Mouse (Mus musculus): ENCODE results near the gene Polr2b. TPM values are rescaled to one million over a fixed set of nuclear protein-coding genes. Genes with fewer than 3 reads are reported as not detected.

The Polr2b gene
- polyA plus RNA-seq, 1 experiment from 2014 or later: 109 TPM

GRCm38 (mm10) chr5:77267441-77267840, 42.5 kb upstream of the Polr2b start:
- no peaks in the 10 kb centered on the region for H3K9me3 ChIP-seq (replicated peaks; ENCODE audit: control insufficient read depth, low read length)
- ATAC-seq (replicated peaks; ENCODE audit: insufficient number of reproducible peaks, low FRiP score, low TSS enrichment, low read depth): no peak
- H3K4me1 ChIP-seq (ENCODE audit: control insufficient read depth, insufficient read depth, low read length): no peaks in the 10 kb centered on the region
- H3K36me3 ChIP-seq (replicated peaks; ENCODE audit: control insufficient read depth, insufficient read depth, low read depth, low read length): peaks cover 4% of the 10 kb centered on the region
- H3K27ac ChIP-seq (replicated peaks; ENCODE audit: low read depth, low read length): no peak overlapping the region
- H3K4me3 ChIP-seq (ENCODE audit: low read depth, low read length): peak overlapping the region; percentile 100
- WGBS: 66% methylated on average over 4 of the region's 4 CpGs
- DNase-seq (ENCODE audit: low spot score): no peak
- peak overlapping the region; percentile 58 for H3K4me2 ChIP-seq (ENCODE audit: low read depth, low read length)
- H3K27me3 ChIP-seq (ENCODE audit: control insufficient read depth, insufficient read depth, low read length): no peaks in the 10 kb centered on the region
- H3K9ac ChIP-seq (replicated peaks; ENCODE audit: low read length): no peak overlapping the region; the same call in 1 of the 2 replicates

DNA sequence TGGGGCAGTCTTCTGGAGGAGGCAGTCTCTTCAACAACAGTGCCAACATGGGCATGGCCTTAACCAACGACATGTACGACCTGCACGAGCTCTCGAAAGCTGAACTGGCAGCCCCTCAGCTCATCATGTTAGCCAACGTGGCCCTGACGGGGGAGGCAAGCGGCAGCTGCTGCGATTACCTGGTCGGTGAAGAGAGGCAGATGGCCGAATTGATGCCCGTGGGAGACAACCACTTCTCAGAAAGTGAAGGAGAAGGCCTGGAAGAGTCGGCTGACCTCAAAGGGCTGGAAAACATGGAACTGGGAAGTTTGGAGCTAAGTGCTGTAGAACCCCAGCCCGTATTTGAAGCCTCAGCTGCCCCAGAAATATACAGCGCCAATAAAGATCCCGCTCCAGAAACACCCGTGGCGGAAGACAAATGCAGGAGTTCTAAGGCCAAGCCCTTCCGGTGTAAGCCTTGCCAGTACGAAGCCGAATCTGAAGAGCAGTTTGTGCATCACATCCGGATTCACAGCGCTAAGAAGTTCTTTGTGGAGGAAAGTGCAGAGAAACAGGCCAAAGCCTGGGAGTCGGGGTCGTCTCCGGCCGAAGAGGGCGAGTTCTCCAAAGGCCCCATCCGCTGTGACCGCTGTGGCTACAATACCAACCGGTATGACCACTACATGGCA, 41.9 kb upstream of the Polr2b start:
- Histone ChIP-seq H3K27ac (replicated peaks; ENCODE audit: low read depth, low read length) (no peak overlapping the region), H3K36me3 (replicated peaks; ENCODE audit: control insufficient read depth, insufficient read depth, low read depth, low read length) (peaks cover 4% of the 10 kb centered on the region), H3K9me3 (replicated peaks; ENCODE audit: control insufficient read depth, low read length) (no peaks in the 10 kb centered on the region), H3K27me3 (ENCODE audit: control insufficient read depth, insufficient read depth, low read length) (no peaks in the 10 kb centered on the region), H3K4me3 (ENCODE audit: low read depth, low read length) (no peak overlapping the region), H3K4me1 (ENCODE audit: control insufficient read depth, insufficient read depth, low read length) (no peaks in the 10 kb centered on the region), H3K9ac (replicated peaks; ENCODE audit: low read length) (no peak overlapping the region), H3K4me2 (ENCODE audit: low read depth, low read length) (no peak overlapping the region)
- WGBS: 95% methylated on average over 30 of the region's 30 CpGs
- no peak for DNase-seq (ENCODE audit: low spot score)
- no peak for ATAC-seq (replicated peaks; ENCODE audit: insufficient number of reproducible peaks, low FRiP score, low TSS enrichment, low read depth)

DNA sequence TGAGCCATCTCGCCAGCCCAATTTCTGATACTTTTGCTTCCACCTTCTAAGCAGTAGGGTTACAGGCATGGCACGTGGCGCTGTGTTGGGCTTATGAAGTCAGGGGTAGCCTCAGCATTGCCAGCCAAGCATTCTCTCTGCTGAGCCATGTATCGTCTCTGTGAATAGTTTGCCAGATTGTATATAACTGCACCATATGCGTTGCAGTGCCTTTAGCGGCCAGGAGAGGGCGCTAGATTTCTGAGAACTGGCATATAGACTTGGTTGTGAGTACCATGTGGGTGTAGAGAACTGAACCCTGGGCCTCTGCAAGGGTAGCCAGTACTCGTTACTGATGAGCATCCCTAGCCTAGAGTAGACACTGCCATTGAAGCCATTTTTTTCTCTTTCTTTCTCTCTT, 40.5 kb upstream of the Polr2b start:
- DNase-seq (ENCODE audit: low spot score): peak; percentile 11
- no peak for ATAC-seq (replicated peaks; ENCODE audit: insufficient number of reproducible peaks, low FRiP score, low TSS enrichment, low read depth)
- H3K9me3 ChIP-seq (replicated peaks; ENCODE audit: control insufficient read depth, low read length): no peaks in the 10 kb centered on the region
- no peak overlapping the region for H3K4me3 ChIP-seq (ENCODE audit: low read depth, low read length)
- no peak overlapping the region for H3K9ac ChIP-seq (replicated peaks; ENCODE audit: low read length)
- WGBS: 78% methylated on average over 8 of the region's 8 CpGs
- no peak overlapping the region for H3K4me2 ChIP-seq (ENCODE audit: low read depth, low read length)
- H3K36me3 ChIP-seq (replicated peaks; ENCODE audit: control insufficient read depth, insufficient read depth, low read depth, low read length): peaks cover 4% of the 10 kb centered on the region
- no peak overlapping the region for H3K27ac ChIP-seq (replicated peaks; ENCODE audit: low read depth, low read length)
- no peaks in the 10 kb centered on the region for H3K27me3 ChIP-seq (ENCODE audit: control insufficient read depth, insufficient read depth, low read length)
- H3K4me1 ChIP-seq (ENCODE audit: control insufficient read depth, insufficient read depth, low read length): no peaks in the 10 kb centered on the region

DNA sequence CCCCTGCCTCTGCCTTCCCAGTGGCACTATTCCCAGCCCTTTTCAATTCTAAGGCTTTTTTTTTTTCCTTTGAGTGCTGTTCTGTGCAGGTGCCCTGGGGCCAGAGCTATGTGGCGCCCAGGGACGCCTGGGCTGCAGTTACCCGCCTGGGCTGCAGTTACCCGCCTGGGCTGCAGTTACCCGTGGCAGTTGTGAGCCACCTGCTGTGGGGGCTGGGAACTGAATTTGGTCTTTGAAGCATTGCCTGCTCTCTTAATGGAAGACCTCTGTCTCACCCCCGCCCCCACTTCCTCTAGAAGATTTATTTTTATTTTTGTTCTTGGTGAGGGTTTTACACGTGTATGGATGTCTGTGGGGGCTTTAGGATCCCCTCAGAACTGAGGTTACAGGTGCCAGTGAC, 36.8 kb upstream of the Polr2b start:
- no peaks in the 10 kb centered on the region for H3K27me3 ChIP-seq (ENCODE audit: control insufficient read depth, insufficient read depth, low read length)
- no peak overlapping the region for H3K9ac ChIP-seq (replicated peaks; ENCODE audit: low read length)
- ATAC-seq (replicated peaks; ENCODE audit: insufficient number of reproducible peaks, low FRiP score, low TSS enrichment, low read depth) (no peak), DNase-seq (ENCODE audit: low spot score) (no peak)
- no peak overlapping the region for H3K4me2 ChIP-seq (ENCODE audit: low read depth, low read length)
- no peaks in the 10 kb centered on the region for H3K4me1 ChIP-seq (ENCODE audit: control insufficient read depth, insufficient read depth, low read length)
- 79% methylated on average over 7 of the region's 7 CpGs for WGBS
- H3K36me3 ChIP-seq (replicated peaks; ENCODE audit: control insufficient read depth, insufficient read depth, low read depth, low read length): peaks cover 7% of the 10 kb centered on the region
- no peaks in the 10 kb centered on the region for H3K9me3 ChIP-seq (replicated peaks; ENCODE audit: control insufficient read depth, low read length)
- no peak overlapping the region for H3K27ac ChIP-seq (replicated peaks; ENCODE audit: low read depth, low read length)
- H3K4me3 ChIP-seq (ENCODE audit: low read depth, low read length): no peak overlapping the region

DNA sequence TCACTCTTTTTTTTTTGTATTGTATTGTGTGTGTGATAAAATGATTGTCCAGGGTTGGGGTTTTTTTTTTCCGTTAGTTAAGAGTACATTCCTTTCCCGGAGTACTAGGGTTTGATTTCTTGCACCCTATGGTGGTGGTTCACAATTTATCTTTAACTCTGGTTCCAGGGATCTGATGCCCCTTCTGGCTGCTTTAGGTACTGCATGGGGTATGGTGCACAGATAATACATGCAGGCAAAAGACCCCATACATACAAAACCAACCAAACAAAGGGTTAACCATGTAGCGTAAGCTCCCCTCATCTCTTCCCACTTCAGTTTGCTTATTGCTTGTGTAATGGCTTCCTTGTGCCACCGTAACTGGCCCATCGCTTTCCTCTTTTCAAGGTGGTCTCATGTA, 34.0 kb upstream of the Polr2b start:
- H3K36me3 ChIP-seq (replicated peaks; ENCODE audit: control insufficient read depth, insufficient read depth, low read depth, low read length): peaks cover 4% of the 10 kb centered on the region
- no peak overlapping the region for H3K4me2 ChIP-seq (ENCODE audit: low read depth, low read length)
- H3K9me3 ChIP-seq (replicated peaks; ENCODE audit: control insufficient read depth, low read length): no peaks in the 10 kb centered on the region
- WGBS: 93% methylated on average over 5 of the region's 5 CpGs
- peak; percentile 73 for DNase-seq (ENCODE audit: low spot score)
- ATAC-seq (replicated peaks; ENCODE audit: insufficient number of reproducible peaks, low FRiP score, low TSS enrichment, low read depth): no peak
- H3K9ac ChIP-seq (replicated peaks; ENCODE audit: low read length): no peak overlapping the region
- H3K4me1 ChIP-seq (ENCODE audit: control insufficient read depth, insufficient read depth, low read length): no peaks in the 10 kb centered on the region
- no peak overlapping the region for H3K4me3 ChIP-seq (ENCODE audit: low read depth, low read length)
- no peak overlapping the region for H3K27ac ChIP-seq (replicated peaks; ENCODE audit: low read depth, low read length)
- no peaks in the 10 kb centered on the region for H3K27me3 ChIP-seq (ENCODE audit: control insufficient read depth, insufficient read depth, low read length)

GRCm38 (mm10) chr5:77277204-77277603, 32.7 kb upstream of the Polr2b start:
- Histone ChIP-seq H3K27ac (replicated peaks; ENCODE audit: low read depth, low read length) (no peak overlapping the region), H3K4me1 (ENCODE audit: control insufficient read depth, insufficient read depth, low read length) (no peaks in the 10 kb centered on the region), H3K4me2 (ENCODE audit: low read depth, low read length) (no peak overlapping the region), H3K9ac (replicated peaks; ENCODE audit: low read length) (no peak overlapping the region), H3K27me3 (ENCODE audit: control insufficient read depth, insufficient read depth, low read length) (no peaks in the 10 kb centered on the region), H3K36me3 (replicated peaks; ENCODE audit: control insufficient read depth, insufficient read depth, low read depth, low read length) (peaks cover 12% of the 10 kb centered on the region), H3K4me3 (ENCODE audit: low read depth, low read length) (no peak overlapping the region), H3K9me3 (replicated peaks; ENCODE audit: control insufficient read depth, low read length) (no peaks in the 10 kb centered on the region)
- no peak for ATAC-seq (replicated peaks; ENCODE audit: insufficient number of reproducible peaks, low FRiP score, low TSS enrichment, low read depth)
- WGBS: 95% methylated on average over 6 of the region's 6 CpGs
- DNase-seq (ENCODE audit: low spot score): no peak

DNA sequence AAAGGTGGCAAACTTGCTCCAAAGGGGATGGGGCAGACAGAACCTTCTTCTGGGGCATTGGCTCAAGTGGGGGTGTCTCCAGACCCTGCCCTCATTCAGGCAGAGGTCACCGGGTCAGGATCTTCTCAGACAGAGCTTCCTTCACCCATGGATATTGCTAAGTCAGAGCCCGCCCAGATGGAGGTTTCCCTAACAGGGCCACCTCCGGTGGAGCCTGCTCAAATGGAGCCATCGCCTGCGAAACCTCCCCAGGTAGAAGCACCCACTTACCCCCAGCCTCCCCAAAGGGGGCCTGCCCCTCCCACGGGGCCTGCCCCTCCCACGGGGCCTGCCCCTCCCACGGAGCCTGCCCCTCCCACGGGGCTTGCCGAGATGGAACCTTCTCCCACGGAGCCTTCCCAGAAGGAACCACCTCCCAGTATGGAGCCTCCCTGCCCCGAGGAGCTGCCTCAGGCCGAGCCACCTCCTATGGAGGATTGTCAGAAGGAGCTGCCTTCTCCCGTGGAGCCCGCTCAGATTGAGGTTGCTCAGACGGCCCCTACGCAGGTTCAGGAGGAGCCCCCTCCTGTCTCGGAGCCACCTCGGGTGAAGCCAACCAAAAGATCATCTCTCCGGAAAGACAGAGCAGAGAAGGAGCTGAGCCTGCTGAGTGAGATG, 28.3 kb upstream of the Polr2b start:
- H3K27ac ChIP-seq (replicated peaks; ENCODE audit: low read depth, low read length): no peak overlapping the region
- peaks cover 17% of the 10 kb centered on the region for H3K36me3 ChIP-seq (replicated peaks; ENCODE audit: control insufficient read depth, insufficient read depth, low read depth, low read length)
- WGBS: 92% methylated on average over 20 of the region's 20 CpGs
- ATAC-seq (replicated peaks; ENCODE audit: insufficient number of reproducible peaks, low FRiP score, low TSS enrichment, low read depth): no peak
- DNase-seq (ENCODE audit: low spot score): no peak
- no peak overlapping the region for H3K4me3 ChIP-seq (ENCODE audit: low read depth, low read length)
- H3K9me3 ChIP-seq (replicated peaks; ENCODE audit: control insufficient read depth, low read length): no peaks in the 10 kb centered on the region
- no peaks in the 10 kb centered on the region for H3K27me3 ChIP-seq (ENCODE audit: control insufficient read depth, insufficient read depth, low read length)
- no peaks in the 10 kb centered on the region for H3K4me1 ChIP-seq (ENCODE audit: control insufficient read depth, insufficient read depth, low read length)
- H3K9ac ChIP-seq (replicated peaks; ENCODE audit: low read length): no peak overlapping the region
- no peak overlapping the region for H3K4me2 ChIP-seq (ENCODE audit: low read depth, low read length)

DNA sequence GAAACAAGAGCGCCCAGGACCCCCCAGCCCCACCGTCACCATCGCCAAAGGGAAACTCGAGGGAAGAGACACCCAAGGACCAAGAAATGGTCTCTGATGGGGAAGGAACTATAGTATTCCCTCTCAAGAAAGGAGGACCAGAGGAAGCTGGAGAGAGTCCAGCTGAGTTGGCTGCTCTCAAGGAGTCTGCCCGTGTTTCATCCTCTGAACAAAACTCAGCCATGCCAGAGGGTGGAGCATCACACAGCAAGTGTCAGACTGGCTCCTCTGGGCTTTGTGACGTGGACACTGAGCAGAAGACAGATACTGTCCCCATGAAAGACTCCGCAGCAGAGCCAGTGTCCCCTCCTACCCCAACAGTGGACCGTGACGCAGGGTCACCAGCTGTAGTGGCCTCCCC, 27.7 kb upstream of the Polr2b start:
- no peaks in the 10 kb centered on the region for H3K9me3 ChIP-seq (replicated peaks; ENCODE audit: control insufficient read depth, low read length)
- no peak for DNase-seq (ENCODE audit: low spot score)
- no peak overlapping the region for H3K4me3 ChIP-seq (ENCODE audit: low read depth, low read length)
- peaks cover 14% of the 10 kb centered on the region for H3K36me3 ChIP-seq (replicated peaks; ENCODE audit: control insufficient read depth, insufficient read depth, low read depth, low read length)
- no peaks in the 10 kb centered on the region for H3K27me3 ChIP-seq (ENCODE audit: control insufficient read depth, insufficient read depth, low read length)
- no peak overlapping the region for H3K9ac ChIP-seq (replicated peaks; ENCODE audit: low read length)
- no peaks in the 10 kb centered on the region for H3K4me1 ChIP-seq (ENCODE audit: control insufficient read depth, insufficient read depth, low read length)
- WGBS: 93% methylated on average over 9 of the region's 9 CpGs
- H3K4me2 ChIP-seq (ENCODE audit: low read depth, low read length): no peak overlapping the region
- H3K27ac ChIP-seq (replicated peaks; ENCODE audit: low read depth, low read length): no peak overlapping the region
- ATAC-seq (replicated peaks; ENCODE audit: insufficient number of reproducible peaks, low FRiP score, low TSS enrichment, low read depth): no peak
